Mouse (Mus musculus) lung, postnatal 0 days (tissue): ENCODE results near the gene Gm20388.

Experiments used
- CTCF ChIP-seq: IDR thresholded peaks from 2 replicates; pipeline ENCODE4 v1.5.1; 2016; ENCODE audit warnings: antibody characterized with exemption, mild to moderate bottlenecking
- EP300 ChIP-seq: IDR thresholded peaks from 2 replicates; pipeline ENCODE4 v1.6.1; 2016; ENCODE audit warnings: antibody characterized with exemption, mild to moderate bottlenecking, control low read depth

DNA sequence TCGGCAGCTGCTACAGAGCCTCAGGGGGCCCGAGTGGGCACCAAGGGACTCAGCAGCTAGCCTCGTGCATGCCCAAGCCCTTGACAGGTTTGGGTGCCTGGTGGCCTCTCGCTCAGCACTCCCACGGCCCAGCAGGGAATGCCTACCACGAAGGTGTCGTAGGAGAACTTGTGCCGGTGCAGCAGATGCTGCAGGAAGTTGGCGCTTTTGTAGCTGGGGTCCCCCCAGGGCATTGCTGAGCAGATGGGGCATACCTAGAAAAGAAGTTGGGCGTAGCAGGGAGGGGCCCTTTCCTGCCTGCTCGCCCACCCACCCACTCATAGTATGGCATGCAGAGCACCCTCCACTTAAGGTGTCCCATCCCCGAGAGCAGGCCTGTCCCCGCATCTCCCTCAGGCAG, 2557.2 kb downstream of the Gm20388 start:
- TF ChIP-seq CTCF (no peak), EP300 (no peak)
